Mouse (Mus musculus) G1E (cell line): ENCODE results near the gene Stpg2. TPM values are rescaled to one million over a fixed set of nuclear protein-coding genes. Genes with fewer than 3 reads are reported as not detected.
A peak's percentile ranks its signal among the peaks of the same experiment; 100 is the strongest.
"Not testable (repeated sequence)": the region's sequence is repeated elsewhere in the genome, so short reads cannot be mapped to it uniquely, and the experiment has no call there.

Experiments
- ATAC-seq: 2 replicates; pipeline ENCODE4 v1.8.0; 2016; ENCODE audit warnings: mild to moderate bottlenecking; ENCODE audit not compliant: insufficient number of reproducible peaks, poor library complexity, low FRiP score, severe bottlenecking; ENCODE audit errors: extremely low read depth
- DNase-seq: peaks from one replicate; pipeline ENCODE4 v3.0.0; 2012; ENCODE audit warnings: low spot score
- H3K27me3 ChIP-seq: 2 replicates; pipeline ENCODE4 v1.6.1; 2012; ENCODE audit warnings: mild to moderate bottlenecking, low read length, inconsistent platforms; ENCODE audit not compliant: insufficient read depth
- H3K36me3 ChIP-seq: replicated peaks from 2 replicates; pipeline ENCODE3; 2012; ENCODE audit warnings: mild to moderate bottlenecking, inconsistent platforms
- H3K4me1 ChIP-seq: 2 replicates; pipeline ENCODE4 v1.6.1; 2012; ENCODE audit warnings: low read depth, low read length, inconsistent platforms, mixed read lengths; ENCODE audit not compliant: insufficient read depth
- H3K4me3 ChIP-seq: 2 replicates; pipeline ENCODE4 v1.5.1; 2012; ENCODE audit warnings: low read depth, mild to moderate bottlenecking, inconsistent platforms, low read length, moderate library complexity, mixed read lengths
- H3K9me3 ChIP-seq: replicated peaks from 2 replicates; pipeline ENCODE4 v1.6.1; 2012; ENCODE audit warnings: inconsistent platforms
- CTCF ChIP-seq: IDR thresholded peaks from 2 replicates; pipeline ENCODE4 v1.5.1; 2012; ENCODE audit warnings: low read depth, low read length, inconsistent platforms, mixed read lengths
- GATA1 ChIP-seq: IDR thresholded peaks from 2 replicates; pipeline ENCODE4 v1.6.1; 2012; ENCODE audit warnings: borderline replicate concordance, low read length, inconsistent platforms, mixed read lengths
- GATA2 ChIP-seq: IDR thresholded peaks from 2 replicates; pipeline ENCODE4 v1.6.1; 2012; ENCODE audit warnings: low read depth, low read length, inconsistent platforms, borderline replicate concordance
- POLR2AphosphoS5 ChIP-seq: IDR thresholded peaks from 2 replicates; pipeline ENCODE4 v1.6.1; 2012; ENCODE audit warnings: low read depth, low read length, inconsistent platforms; ENCODE audit not compliant: insufficient replicate concordance
- TAL1 ChIP-seq: conservative IDR thresholded peaks from 2 replicates; pipeline ENCODE4 v1.6.1; 2012; ENCODE audit warnings: low read depth, low read length, inconsistent platforms, mixed read lengths
- polyA plus RNA-seq: library from polyadenylated mRNA; stranded (reverse); fragments of >175 nt; gene quantifications from 2 replicates; pipeline ENCODE4 v1.2.3, GENCODE M21; 2012
- total RNA-seq, 2 experiments: library from RNA; stranded (forward) in 1 of 2; stranded (reverse) in 1 of 2; fragments of 200-1000 nt in 1 of 2; fragments of >200 nt in 1 of 2; fragmentation: Nextera tagmentation in 1 of 2; gene quantifications; 2 replicates each; pipeline ENCODE4 v1.2.3; 2014 to 2017

The Stpg2 gene
- total and polyA plus RNA-seq, 3 experiments: not detected

DNA sequence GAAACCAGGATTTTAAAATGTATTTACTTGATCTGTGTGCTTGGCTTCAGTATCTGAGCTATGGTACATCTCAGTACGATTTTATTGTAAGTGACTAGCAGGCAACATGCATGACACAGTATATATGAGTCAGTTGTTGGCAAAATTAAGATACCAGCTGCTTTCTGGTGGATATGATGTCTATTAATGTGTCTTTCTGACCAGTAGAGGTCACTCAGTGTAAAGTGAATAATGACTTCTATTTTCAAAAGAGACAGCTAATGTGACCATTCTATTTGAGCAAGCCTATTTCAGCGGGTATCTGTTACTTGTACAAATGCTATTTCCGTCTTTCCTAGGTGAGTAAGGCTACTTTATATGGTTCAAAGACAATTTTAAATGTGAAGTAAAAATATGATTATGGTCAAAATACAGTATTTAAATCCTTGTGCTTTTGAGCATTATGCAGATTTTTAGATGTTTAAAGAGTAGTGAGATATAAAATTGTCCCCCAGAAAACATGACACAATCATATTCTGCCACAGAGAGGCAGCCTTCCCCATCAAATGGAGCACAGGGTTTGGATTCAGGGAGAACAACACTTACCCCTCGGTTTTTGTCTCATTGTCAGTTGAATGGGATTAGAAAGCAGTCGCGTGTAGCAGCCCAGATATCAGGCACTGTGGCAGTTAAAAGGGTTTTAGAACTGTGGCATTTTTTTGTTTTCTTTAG, 303.9 kb downstream of the Stpg2 start:
- H3K4me3 ChIP-seq: no peak overlapping the region
- ATAC-seq: peak; percentile 64
- no peaks in the 10 kb centered on the region for H3K27me3 ChIP-seq
- H3K36me3 ChIP-seq: no peaks in the 10 kb centered on the region
- no peaks in the 10 kb centered on the region for H3K9me3 ChIP-seq
- no peak for DNase-seq
- TF ChIP-seq CTCF (no peak), POLR2AphosphoS5 (no peak), TAL1 (no peak), GATA2 (no peak), GATA1 (no peak)
- no peaks in the 10 kb centered on the region for H3K4me1 ChIP-seq

GRCm38 (mm10) chr3:139578496-139578895, 373.0 kb downstream of the Stpg2 start:
- no peaks in the 10 kb centered on the region for H3K9me3 ChIP-seq
- H3K4me3 ChIP-seq: no peak overlapping the region
- ATAC-seq (no peak), DNase-seq (no peak)
- TF ChIP-seq TAL1 (no peak), GATA1 (no peak), CTCF (no peak), POLR2AphosphoS5 (no peak), GATA2 (no peak)
- H3K36me3 ChIP-seq: no peaks in the 10 kb centered on the region
- no peaks in the 10 kb centered on the region for H3K27me3 ChIP-seq
- no peaks in the 10 kb centered on the region for H3K4me1 ChIP-seq

GRCm38 (mm10) chr3:139581298-139581697, 375.8 kb downstream of the Stpg2 start:
- ATAC-seq: no peak

GRCm38 (mm10) chr3:139599508-139599907, 394.0 kb downstream of the Stpg2 start:
- Histone ChIP-seq H3K9me3 (no peaks in the 10 kb centered on the region), H3K4me3 (no peak overlapping the region), H3K36me3 (no peaks in the 10 kb centered on the region), H3K4me1 (no peaks in the 10 kb centered on the region), H3K27me3 (no peaks in the 10 kb centered on the region)
- ATAC-seq (no peak), DNase-seq (no peak)
- TF ChIP-seq GATA1 (no peak), TAL1 (no peak), CTCF (no peak), POLR2AphosphoS5 (no peak), GATA2 (no peak)

More at GRCm38 (mm10) chr3:139581298-139581697, 375.8 kb downstream of the Stpg2 start:
- Histone ChIP-seq H3K4me3 (no peak overlapping the region), H3K4me1 (no peaks in the 10 kb centered on the region), H3K27me3 (no peaks in the 10 kb centered on the region), H3K9me3 (no peaks in the 10 kb centered on the region), H3K36me3 (no peaks in the 10 kb centered on the region)
- TF ChIP-seq POLR2AphosphoS5 (no peak), CTCF (no peak), GATA1 (no peak), TAL1 (no peak), GATA2 (no peak)
- DNase-seq: no peak

DNA sequence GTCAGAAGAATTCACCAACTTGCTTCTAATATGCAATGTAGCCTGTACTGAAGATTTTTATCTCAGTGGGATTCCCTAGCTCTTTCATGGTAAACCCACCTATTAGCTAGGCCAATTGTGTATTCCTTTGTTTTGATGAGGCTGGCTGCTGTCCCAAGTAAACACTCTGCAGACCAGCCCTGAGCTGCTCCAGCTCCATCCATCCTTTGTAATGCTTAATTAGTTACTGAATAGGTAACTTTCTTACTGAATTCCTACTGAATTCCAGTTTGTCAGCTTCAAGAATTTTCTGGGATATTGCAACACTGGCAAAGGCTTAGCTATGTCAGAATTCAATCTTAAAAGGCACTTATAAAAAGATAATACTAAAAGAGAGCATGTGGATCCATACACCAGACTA, 402.8 kb downstream of the Stpg2 start:
- not testable (repeated sequence) for DNase-seq, ATAC-seq, H3K36me3 ChIP-seq, H3K4me1 ChIP-seq, H3K9me3 ChIP-seq, H3K4me3 ChIP-seq, H3K27me3 ChIP-seq

DNA sequence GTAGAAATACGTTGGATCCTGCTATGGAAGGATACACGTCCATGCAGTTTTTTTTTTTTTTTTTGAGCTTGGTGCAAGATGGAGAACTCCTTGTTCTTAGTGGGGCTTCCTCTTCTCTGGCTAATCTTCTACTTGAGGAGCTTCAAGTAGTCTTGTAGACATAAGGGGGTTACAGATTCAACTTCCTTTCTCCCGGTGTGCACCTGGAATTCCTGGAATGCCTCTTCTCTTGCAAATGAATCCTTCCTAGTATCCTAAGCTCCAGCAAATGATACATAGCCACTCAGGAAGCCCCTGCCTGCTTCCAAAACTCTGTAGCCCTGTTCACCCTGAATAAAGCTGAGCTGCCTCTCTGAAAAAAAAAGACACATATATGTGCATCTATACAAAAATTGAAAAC, 409.1 kb downstream of the Stpg2 start:
- no peak for ATAC-seq
- TF ChIP-seq POLR2AphosphoS5 (no peak), GATA2 (no peak), TAL1 (no peak), CTCF (no peak), GATA1 (no peak)
- H3K9me3 ChIP-seq: no peaks in the 10 kb centered on the region
- no peak overlapping the region for H3K4me3 ChIP-seq
- DNase-seq: no peak
- no peaks in the 10 kb centered on the region for H3K27me3 ChIP-seq
- no peaks in the 10 kb centered on the region for H3K36me3 ChIP-seq
- H3K4me1 ChIP-seq: 0 out of 2 replicates have a peak, but pooled peaks cover 2% of the 10 kb centered on the region

GRCm38 (mm10) chr3:139615791-139616190, 410.3 kb downstream of the Stpg2 start:
- Histone ChIP-seq H3K36me3 (no peaks in the 10 kb centered on the region), H3K4me1 (0 out of 2 replicates have a peak, but pooled peaks cover 2% of the 10 kb centered on the region), H3K9me3 (no peaks in the 10 kb centered on the region), H3K27me3 (no peaks in the 10 kb centered on the region), H3K4me3 (no peak overlapping the region)
- no peak for DNase-seq
- TF ChIP-seq CTCF: no peak
- no peak for ATAC-seq
